Mouse (Mus musculus): ENCODE measurements at regions not wholly inside any gene's neighbourhood (a gene's known extent, or its start where the extent isn't known, plus 50 kb on each side); places are given as distances from the start of the nearest gene placed in this dataset.

GRCm38 (mm10) chr14:68022925-68023324 is 1271.2 kb downstream of the Synb start:
- DNase-seq (ENCODE audit: low spot score): no peak

DNA sequence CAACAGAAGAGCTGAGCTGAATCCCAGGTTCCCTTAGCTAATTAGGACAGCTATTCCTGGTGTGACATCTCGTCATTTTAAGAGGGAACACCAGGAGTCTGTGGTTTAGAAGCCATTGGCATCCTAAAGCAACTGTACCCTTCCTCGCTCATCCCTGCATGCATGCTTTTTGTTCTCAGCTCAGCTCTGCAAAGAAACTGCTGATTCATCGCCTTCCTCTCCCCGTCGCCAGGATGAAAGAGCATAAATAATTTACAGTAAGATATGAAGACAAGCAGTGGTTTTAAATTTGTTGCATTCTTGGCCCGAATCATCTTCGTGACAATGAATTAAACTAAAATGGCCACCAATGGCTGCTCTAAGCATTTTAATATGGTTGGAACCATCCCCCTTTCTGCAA is 1272.9 kb downstream of the Synb start:
- no peak for DNase-seq (ENCODE audit: low spot score)

DNA sequence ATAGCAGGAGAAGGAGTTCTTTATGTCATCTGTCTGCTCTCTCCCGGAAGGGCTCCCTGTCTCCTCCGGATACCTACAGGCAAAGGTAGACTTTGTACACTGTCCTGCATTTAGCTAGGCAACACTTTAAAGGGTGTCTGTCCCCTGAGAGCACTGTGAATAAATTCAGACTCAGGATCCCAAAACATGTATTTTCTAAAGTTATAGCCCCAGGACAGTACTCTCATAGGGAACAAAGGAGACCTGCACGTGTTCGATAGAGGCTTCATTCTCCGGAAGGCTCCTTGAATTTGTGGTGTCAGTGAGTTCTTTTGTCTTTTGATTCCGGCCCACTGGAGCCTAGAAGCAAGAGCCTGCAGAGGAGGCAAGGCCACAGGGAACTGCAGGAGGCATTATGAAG is 1273.3 kb downstream of the Synb start:
- no peak for DNase-seq (ENCODE audit: low spot score)

GRCm38 (mm10) chr14:68018686-68019085 is 1275.4 kb downstream of the Synb start:
- DNase-seq (ENCODE audit: low spot score): no peak

DNA sequence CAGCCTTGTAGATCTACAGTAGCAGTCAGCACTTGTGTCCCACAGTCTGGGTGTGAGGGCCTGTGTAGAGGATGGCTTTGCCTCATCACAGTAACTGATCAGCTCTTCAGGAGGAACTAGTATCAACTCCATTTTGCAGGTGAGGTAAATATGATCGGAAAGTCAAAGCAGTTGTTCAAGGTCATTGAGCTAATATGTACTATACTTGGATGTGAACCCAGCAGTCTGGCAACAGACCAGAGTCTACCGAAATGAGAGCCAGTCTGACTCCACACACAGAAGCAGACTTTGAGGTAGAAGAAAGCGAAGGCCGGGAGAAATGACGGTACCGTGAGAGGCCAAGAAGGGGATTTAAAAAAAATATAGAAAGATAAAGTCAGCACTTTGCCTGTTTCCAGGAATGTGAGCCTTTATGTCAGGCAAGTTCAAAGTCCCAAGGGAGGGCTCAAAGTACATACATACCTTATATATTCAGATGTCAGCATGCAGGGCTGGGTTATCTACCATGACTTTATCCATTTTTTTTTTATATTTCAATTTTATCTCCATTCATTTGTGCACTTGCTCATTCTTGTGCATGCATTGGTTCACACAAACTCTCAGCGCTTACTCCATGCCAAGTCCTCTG is 1297.2 kb downstream of the Synb start:
- DNase-seq (ENCODE audit: low spot score): no peak

GRCm38 (mm10) chr14:67993611-67994051 is 1300.5 kb downstream of the Synb start:
- no peak for DNase-seq (ENCODE audit: low spot score)

DNA sequence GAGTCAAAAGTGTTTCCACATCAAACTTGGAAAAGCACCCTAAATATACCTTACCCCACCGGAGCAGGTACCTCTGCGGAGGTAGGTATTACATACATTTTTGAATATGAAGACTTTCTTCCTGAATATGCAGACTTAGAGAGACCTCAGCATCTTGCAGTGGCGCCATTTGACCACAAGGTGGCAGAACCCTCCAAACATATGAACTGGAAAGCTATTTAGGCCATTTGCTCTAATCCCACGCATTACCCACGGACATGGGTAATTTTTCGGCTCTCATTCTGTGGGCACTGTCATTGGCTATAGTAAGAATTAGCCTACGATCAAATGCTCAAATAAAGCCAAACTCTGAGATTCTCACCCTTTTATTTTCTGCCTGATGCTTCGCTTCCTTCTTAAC is 1301.0 kb downstream of the Synb start:
- peak; percentile 13 for DNase-seq (ENCODE audit: low spot score)

- no peak for DNase-seq (ENCODE audit: low spot score)
These were observed 1302.0 kb downstream of the Synb start for GRCm38 (mm10) chr14:67992088-67992487.

- no peak for DNase-seq (ENCODE audit: low spot score)
These were observed 1303.8 kb downstream of the Synb start for GRCm38 (mm10) chr14:67990271-67990670.
